Mouse (Mus musculus): ENCODE results near the gene Nek8.
"Not testable (repeated sequence)": the region's sequence is repeated elsewhere in the genome, so short reads cannot be mapped to it uniquely, and the experiment has no call there.

The Nek8 gene

DNA sequence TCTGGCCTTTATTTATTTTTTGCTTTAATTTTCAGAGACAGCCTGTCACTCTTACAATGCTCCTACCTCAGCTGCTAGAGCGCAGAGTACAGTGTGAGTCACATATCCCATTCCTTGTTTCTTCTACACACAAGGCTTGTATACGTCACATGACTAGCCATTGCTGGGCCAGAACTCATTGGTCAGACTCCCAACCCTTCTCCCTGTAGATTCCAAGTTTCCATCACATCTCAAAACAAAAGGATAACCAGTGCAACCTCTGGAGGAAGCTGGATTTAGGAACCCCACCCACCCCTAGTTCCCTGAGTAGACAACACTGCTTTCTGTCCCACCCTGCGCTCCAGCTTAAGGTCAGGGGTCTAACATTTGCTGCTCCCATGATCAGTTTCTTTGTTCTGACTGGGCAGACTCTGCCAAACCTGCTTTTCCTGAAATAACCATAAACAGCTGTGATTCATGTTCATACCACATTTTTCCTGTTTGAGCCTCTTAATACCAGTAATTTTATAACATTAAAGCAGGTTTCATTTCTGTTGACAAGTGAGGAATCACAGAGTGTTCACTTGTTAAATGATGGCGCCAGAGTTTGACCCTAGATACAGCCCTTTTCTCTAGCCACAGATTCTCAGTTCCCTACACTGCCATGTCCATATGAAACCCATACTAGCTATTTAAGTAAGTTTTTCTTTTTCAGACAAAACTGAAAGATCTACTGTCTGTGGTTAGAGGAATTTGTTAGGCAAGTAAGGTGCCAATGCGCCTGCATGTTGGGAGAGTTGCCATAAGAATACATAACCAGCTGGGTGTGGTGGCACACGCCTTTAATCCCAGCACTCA, 29.6 kb downstream of the Nek8 start:
- no peak for DNase-seq (ENCODE audit: low read depth in 2 of 2, low spot score in 2 of 2)

DNA sequence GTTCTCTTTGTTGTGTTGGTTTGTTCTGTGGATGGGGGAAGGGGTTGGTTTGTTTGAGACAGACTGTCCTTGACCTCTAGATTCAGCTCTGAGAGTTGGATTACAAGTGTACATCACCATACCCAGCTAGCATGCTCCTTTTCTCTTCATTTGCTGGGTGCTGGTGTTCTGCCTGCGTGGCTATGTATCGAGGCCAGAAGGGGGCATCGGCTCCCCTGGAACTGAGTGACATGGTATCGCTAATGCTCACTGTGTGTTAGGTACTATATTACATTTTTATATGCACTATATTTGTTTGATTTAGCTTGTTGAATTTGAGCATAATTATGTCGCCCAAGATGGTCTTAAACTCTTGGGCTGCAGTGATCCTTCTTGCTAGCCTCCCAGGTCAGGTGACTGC, 30.3 kb downstream of the Nek8 start:
- DNase-seq (ENCODE audit: low read depth in 2 of 2, low spot score in 2 of 2), result no peak

DNA sequence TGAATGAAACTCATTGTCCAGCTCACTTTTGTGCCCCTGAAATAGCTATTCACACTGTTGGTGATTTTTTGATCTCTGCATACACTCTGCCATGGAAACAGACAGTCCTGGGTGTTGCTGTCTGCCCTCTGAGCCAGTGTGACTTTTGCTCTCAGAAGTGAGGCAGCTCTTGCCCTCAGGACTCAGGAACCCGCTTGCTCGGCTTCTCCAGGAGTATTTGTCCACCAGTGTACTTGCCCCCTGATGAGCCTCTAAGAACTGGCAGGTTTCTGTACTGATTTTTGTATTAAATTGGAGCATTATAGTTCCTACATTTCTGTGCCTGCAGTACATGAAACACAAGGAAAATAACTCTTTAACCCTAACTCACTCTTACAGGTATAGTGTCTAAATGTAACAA, 33.0 kb downstream of the Nek8 start:
- DNase-seq (ENCODE audit: low read depth in 2 of 2, low spot score in 2 of 2), result no peak

- DNase-seq (ENCODE audit: low read depth in 2 of 2, low spot score in 2 of 2), result no peak
These were observed 35.8 kb downstream of the Nek8 start for GRCm38 (mm10) chr11:78140665-78141064.

GRCm38 (mm10) chr11:78138023-78138422, 38.5 kb downstream of the Nek8 start:
- DNase-seq (ENCODE audit: low read depth in 2 of 2, low spot score in 2 of 2), result no peak

GRCm38 (mm10) chr11:78137584-78137983, 38.9 kb downstream of the Nek8 start:
- no peak for DNase-seq (ENCODE audit: low read depth in 2 of 2, low spot score in 2 of 2)

DNA sequence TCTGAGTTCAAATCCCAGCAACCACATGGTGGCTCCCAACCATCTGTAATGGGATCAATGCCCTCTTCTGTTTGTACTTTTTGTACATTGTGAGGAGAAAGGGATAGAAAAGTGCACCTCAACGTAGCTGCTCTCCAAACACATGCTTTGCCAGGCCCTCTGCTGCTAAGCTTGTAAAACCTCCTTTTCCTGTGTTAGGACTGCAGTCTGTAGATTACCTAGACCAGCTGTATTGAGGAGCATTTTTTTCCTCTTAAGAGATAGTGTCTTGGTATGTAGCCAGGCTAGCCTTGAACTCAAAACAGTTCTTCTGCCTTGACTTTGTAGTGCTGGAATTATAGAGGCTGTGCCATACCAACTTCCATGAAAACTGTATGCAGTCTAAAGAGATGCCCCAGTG, 40.3 kb downstream of the Nek8 start:
- no peak for DNase-seq (ENCODE audit: low read depth in 2 of 2, low spot score in 2 of 2)

- not testable (repeated sequence) for DNase-seq (ENCODE audit: low read depth in 2 of 2, low spot score in 2 of 2)
These were observed 41.2 kb downstream of the Nek8 start for GRCm38 (mm10) chr11:78135314-78135713.

- DNase-seq (ENCODE audit: low read depth in 2 of 2, low spot score in 2 of 2), result no peak
These were observed 42.1 kb downstream of the Nek8 start for GRCm38 (mm10) chr11:78134344-78134743.

GRCm38 (mm10) chr11:78133915-78134314, 42.6 kb downstream of the Nek8 start:
- DNase-seq (ENCODE audit: low read depth in 2 of 2, low spot score in 2 of 2), result no peak

GRCm38 (mm10) chr11:78129458-78129857, 47.0 kb downstream of the Nek8 start:
- DNase-seq (ENCODE audit: low read depth in 2 of 2, low spot score in 2 of 2), result no peak

DNA sequence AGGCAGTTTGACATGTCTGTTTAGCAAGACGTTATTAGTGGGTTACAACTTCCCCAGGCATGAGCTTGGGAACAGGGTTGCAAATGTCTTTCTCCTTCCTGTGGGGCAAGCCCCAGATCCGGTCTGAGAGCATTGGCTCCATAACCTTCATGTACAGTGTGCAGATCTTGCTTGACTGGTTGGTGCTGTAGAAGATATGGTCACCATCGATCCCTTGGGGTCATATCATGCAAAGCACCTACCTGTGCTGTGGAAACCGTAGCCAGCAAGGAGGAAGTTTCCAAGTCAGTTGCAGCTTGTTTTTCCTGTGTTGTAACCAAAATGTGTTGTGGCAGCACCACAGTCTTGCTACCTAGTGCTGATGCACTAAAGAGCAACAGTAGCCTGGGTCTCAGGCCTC, 49.7 kb downstream of the Nek8 start:
- no peak for DNase-seq (ENCODE audit: low read depth in 2 of 2, low spot score in 2 of 2)

DNA sequence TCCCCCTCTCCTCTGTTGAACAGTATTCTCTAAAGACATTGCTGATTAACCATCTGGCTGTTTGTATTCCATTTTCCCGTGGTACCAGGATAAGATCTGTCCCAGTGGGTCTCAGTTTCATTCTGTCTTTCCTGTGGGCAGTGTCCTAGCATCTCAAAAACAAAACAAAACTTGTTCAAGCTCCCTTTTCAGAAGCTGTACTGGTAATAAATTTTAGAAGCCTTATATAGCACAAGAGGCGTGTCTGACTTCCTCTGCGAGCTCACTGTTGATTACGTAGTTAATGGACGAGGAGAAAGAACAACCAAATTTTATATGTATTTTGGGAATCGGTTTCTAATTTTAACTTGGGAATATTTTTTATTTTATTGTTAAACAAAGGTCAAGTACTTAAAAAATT, 50.8 kb downstream of the Nek8 start:
- DNase-seq (ENCODE audit: low read depth in 2 of 2, low spot score in 2 of 2), result no peak

DNA sequence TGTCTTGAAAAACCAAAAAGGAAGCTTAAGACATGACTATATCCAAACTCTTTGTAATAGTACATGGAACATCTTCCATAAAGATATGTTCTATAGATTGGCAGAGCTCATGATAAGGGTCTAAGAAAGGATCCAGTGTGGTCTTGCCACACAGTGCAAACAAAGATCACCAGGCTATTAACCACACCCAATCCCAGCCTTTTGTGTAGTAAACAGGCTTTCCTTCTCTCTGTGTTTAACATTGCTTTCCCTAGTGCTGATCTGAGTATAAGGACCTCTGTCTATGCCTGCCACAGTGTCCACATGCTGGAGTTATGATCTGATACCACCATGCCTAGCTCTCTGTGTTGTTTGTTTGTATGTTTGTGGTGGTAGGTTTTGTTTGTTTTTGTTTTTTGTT, 52.7 kb downstream of the Nek8 start:
- no peak for DNase-seq (ENCODE audit: low read depth in 2 of 2, low spot score in 2 of 2)

DNA sequence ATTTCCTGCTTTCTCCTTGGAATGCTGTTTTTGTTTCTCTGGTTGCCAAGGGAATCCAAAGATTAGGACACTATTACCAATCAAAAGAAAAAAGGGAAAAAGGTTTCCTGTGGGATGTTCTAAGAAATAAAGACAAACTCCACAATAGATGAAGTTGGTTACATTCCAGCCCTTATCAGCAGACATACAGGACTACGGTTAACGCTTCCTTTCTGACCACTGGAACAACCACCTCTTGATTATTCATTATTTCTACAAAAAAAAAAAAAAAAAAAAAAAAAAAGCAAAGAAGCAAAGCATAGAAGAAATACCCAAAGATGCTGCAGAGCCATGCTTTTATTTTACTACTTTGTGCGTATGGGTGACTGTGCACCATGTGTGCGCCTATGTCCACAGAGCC, 53.7 kb downstream of the Nek8 start:
- DNase-seq (ENCODE audit: low read depth in 2 of 2, low spot score in 2 of 2), result no peak

GRCm38 (mm10) chr11:78121176-78121575, 55.3 kb downstream of the Nek8 start:
- no peak for DNase-seq (ENCODE audit: low read depth in 2 of 2, low spot score in 2 of 2)

DNA sequence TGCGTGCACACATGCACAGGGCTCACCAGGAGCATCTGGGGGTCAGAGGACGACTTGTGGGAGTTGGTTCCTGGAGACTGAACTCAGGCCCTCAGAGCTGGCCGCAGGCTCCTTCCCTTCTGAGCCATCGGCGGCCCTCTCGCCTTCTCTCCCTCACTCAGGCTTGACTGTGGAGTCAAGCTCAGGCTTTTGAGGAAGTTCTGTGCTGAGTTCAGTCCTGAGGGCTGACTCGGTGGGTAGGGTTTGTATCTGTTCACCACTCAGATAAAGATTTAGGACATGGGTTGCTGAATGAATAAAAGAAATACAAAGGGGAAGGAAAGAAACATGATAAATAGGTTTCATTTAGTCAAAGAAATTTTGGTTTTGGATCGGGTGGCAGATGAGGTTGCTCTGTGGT, 56.6 kb downstream of the Nek8 start:
- DNase-seq (ENCODE audit: low read depth in 2 of 2, low spot score in 2 of 2), result no peak

GRCm38 (mm10) chr11:78118467-78118866, 58.0 kb downstream of the Nek8 start:
- no peak for DNase-seq (ENCODE audit: low read depth in 2 of 2, low spot score in 2 of 2)

GRCm38 (mm10) chr11:78116146-78116410, 60.4 kb downstream of the Nek8 start:
- DNase-seq (ENCODE audit: low read depth in 2 of 2, low spot score in 2 of 2), result no peak
